Mouse (Mus musculus): Measurements from ENCODE around the gene Spon2.

The Spon2 gene

DNA sequence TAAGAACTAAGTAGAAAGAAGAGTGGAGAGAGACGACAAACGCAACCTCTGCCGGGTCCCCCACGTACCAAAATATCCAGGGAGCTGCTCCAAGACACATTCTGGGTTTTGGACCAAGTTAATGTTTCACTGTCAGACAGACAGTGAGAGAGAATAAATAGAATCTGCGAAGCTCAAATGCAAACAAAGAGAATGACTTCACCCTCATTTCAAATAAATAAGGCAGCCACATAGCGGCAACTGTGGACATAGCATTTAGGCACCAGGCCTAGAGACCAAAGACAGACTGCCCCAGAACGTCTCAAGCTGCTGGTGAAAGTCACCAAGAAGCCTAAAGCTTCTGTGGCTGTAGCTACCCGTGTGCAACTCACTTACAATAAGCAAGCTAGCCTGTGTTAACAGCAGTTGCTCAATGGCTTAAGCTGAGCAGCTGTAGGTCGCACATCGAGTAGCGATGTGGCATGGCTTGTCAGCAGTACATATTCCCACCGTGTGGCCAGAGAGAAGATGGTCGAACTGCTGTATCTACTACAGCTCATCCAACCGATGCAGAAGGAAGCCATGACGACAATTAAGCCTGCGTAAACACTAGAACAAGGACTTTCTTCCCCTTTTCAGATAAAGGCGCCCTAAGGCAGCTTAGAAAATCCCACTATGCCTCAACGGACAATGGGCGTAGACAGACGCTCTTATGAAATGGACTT is 643 bp upstream of the Spon2 start:
- DNase-seq (ENCODE audit: low spot score in 2 of 2) = no peak

GRCm38 (mm10) chr5:33217663-33218062 is 592 bp downstream of the Spon2 start:
- DNase-seq (ENCODE audit: low spot score in 2 of 2) = no peak

- DNase-seq (ENCODE audit: low spot score in 2 of 2) = no peak
Measured at GRCm38 (mm10) chr5:33214723-33215122, 3.5 kb downstream of the Spon2 start.

- DNase-seq (ENCODE audit: low spot score in 2 of 2) = no peak
Measured at GRCm38 (mm10) chr5:33211254-33211653, 7.0 kb downstream of the Spon2 start.

GRCm38 (mm10) chr5:33210515-33210914 is 7.7 kb downstream of the Spon2 start:
- DNase-seq (ENCODE audit: low spot score in 2 of 2) = no peak

DNA sequence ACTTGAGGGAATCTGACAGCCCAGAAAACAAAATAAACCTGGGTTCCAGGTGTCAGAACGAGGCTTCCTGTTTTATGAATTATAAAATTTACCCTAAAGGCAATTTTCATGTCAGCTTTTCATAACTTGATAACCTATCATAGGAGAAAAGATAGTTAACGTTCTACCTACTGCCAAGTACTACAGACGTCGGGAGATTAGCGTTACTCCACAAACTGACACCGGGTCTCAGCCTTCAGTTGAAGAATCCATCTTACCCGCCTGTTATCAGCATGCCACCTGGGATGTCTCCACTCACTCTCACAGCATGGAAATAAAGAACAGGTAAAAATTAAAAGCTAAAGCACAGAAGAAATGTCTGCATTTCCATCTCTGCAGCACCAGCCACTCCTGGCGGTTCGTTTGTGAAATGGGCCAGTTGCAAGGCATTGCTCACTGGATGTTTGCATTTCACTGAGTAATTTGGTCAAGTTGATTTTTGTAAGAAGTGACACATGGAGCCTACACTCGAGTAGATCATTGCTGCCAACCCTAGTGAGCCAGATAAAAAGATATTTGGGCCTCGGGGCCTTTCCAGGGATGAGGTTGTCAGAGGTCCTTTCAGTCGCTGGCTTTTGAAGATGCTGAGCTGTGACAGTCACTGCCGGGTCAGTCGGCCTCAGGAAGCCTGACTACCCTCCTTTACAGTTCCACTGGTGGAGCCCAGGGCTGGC is 9.6 kb downstream of the Spon2 start:
- no peak for DNase-seq (ENCODE audit: low spot score in 2 of 2)

DNA sequence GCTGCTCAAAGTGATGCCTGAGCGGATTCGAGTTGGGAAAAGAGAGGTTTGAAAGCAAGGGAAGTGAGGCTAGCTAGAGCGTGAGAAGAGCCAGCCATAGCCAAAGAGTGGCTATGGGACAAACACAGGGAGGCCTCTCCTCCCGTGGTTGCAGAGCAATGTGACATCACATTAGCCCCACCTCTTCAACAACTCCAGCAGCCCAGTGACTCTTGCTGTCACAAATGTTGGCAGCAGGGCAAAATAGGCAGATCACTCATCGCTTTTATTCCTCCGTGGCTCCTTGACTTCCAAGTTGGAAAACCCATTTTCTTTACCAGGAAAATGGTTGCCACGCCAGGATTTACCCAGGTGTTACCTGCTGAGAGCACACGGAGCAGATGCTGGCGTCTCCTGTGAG is 11.1 kb downstream of the Spon2 start:
- DNase-seq (ENCODE audit: low spot score in 2 of 2) = no peak

GRCm38 (mm10) chr5:33206328-33206727 is 11.9 kb downstream of the Spon2 start:
- no peak for DNase-seq (ENCODE audit: low spot score in 2 of 2)

GRCm38 (mm10) chr5:33204284-33204683 is 14.0 kb downstream of the Spon2 start:
- no peak for DNase-seq (ENCODE audit: low spot score in 2 of 2)

DNA sequence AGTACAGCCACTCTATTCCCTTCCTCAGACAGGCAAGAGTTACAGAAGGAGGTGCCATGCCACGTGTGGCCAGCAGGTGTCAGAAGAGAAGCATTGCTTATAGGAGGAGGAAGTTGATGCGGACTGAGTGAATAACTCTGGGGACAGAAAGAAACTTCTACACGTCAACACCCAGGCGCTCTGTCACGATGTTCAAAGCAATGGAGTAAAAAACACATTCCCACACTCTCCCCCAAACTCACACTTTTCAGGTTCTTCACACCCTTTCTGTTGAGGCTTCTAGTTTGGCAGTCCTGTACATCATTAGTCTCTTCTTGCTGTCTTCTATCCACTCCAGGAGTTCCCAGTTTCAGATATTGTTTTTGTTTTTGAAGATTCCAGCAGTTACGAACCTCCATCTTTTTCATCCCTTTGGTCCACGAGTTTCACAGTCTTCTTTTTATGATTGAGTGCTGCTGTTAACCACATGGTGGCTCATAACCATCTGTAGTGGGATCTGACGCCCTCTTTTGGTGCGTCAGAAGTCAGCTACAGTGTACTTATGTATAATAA is 14.5 kb downstream of the Spon2 start:
- peak; percentile 62 to 81 for DNase-seq (ENCODE audit: low spot score in 2 of 2)

DNA sequence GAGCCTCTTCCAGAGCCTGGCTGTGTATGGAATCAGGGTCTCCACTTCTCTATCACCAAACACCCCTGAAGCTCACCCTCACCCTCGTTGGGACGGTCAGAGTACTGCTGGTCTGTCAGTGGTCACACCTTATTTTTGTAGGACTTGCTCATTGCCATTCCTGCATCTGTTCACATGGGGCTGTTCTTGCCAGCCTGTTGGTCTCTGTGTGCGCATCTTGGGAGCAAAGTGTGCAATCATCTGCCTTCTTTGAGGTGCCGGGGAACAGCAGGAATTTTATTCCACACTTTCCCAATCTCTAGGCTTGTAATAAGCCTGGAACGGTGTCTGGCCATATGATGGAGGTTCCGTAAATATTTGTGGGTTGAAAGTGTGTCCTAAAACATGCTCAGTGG is 15.1 kb downstream of the Spon2 start:
- DNase-seq (ENCODE audit: low spot score in 2 of 2) = no peak

- no peak for DNase-seq (ENCODE audit: low spot score in 2 of 2)
Measured at GRCm38 (mm10) chr5:33202516-33203170, 15.6 kb downstream of the Spon2 start.

DNA sequence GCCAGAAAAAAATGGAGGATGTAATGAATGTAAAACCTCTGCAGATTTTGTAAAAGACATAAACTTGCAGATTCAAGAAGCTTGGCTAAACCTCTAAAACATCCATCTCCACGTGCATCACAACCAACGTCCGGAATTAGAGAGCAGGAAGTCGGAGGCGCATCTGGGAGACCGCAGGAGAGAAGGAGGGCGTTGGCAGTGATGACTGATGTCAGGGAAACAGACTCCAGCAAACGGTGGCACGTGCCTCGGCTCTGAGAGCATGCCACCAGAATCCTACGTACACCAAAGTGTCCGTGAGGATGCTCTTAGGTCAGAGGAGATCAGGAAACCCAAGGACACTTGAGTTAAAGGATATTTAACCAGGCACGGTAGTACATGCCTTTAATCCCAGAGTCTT is 16.6 kb downstream of the Spon2 start:
- no peak for DNase-seq (ENCODE audit: low spot score in 2 of 2)

DNA sequence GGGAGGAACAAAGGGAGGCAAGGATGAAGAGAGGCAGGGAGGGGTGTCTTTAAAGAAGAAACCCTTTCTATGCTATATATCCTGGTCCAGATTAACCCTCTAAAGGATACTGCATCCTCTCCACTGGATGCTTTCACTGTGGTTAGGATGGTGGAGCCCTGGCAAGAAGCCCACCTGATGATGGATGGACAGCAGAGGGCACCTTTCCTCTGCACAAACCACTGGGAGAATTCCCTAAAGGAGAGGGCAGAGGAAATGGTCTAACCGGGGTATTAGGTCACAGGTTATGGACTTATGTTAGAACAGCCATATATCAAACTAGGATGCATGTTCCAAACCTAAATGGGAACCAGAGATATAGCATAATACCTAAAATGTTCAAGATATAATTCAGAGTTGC is 18.2 kb downstream of the Spon2 start:
- DNase-seq (ENCODE audit: low spot score in 2 of 2) = no peak

- DNase-seq (ENCODE audit: low spot score in 2 of 2) = no peak
Measured at GRCm38 (mm10) chr5:33195246-33195852, 22.9 kb downstream of the Spon2 start.

DNA sequence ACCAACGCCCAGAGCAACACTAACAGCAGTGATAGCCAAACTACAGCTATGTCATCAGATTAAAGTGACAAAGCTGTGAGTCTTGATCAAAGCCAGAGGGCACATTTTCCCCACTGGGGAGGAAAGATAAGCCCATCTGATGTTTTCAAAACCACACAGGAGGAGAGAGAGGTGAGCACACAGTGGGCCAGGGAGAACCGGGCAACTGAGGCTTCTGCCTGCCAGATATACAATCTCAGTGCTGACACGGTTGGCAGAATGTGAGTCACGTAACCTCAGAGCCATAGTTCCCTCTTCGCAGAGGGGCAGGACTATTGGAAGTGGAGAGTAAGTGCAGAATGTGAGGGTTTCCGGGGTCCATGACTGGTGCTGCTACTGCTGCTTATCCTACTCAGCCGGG is 24.7 kb downstream of the Spon2 start:
- no peak for DNase-seq (ENCODE audit: low spot score in 2 of 2)
